In the genomic region with DNA sequence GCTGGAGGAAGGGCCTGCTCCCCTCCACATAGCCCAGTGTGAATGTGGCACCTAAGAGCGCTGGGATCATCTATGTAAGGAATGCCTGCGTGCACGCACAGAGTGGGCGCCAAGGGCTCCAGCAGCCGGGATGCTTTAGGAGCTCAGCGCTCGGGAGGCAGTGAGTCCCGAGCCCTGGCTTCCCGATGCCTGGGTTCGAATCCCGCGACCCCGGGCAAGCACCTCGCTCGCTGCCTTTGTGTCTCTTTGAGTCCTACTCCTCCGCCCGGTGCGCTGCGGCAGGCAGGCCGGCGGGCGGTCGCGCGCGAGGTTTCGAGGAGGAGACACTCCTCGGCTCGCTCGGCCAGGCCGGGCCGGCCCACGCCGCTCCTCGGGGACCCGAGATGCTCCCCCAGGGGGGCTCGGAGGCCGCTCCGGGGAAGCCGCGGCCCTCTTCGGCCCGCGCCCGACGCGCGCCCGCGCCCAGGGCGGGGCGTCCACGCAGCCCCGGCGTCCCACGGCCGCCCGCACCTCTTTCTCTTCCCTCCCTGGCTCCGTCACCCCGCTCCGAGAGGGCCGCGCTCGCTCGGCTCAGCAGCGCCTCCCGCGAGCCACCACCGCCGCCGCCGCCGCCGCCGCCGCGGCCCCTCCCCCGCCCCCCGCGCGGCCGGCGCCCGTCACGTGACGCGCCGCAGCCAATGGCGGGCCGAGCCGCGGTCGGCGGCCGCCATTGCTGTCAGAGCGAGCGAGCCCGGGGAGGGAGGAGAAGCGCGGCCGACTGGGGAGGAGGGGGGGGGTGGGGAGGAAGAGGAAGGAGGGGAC, we compare ENCODE assay signal across 8 mouse cellular contexts. TPM values are rescaled to one million over a fixed set of nuclear protein-coding genes. Genes with fewer than 3 reads are reported as not detected.
DNase-seq lines count a peak whose midpoint lies in the region; TF ChIP-seq lines count a peak whose summit lies in the region.

No protein-coding gene starts in this region.

- 1% methylated on average over 57 of the region's 101 CpGs for WGBS in cerebellum, adult 2 months
- WGBS in hindbrain, embryonic 10.5 days, result under 1% methylated on average over 91 of the region's 101 CpGs

- H3K4me1 ChIP-seq in MEL (ENCODE audit: control insufficient read depth in 1 of 2, insufficient read depth in 2 of 2, low read length in 2 of 2), result peaks cover 14 to 34% of the 10 kb centered on the region in 2 experiments
- H3K4me1 ChIP-seq in cerebellum, adult 2 months (ENCODE audit: control insufficient read depth, insufficient read depth, low read length), result peaks cover 8% of the 10 kb centered on the region
- H3K4me1 ChIP-seq in hindbrain, embryonic 10.5 days (replicated peaks), result peaks cover 53% of the 10 kb centered on the region

- H3K79me2 ChIP-seq in MEL (ENCODE audit: control insufficient read depth, insufficient read depth, low read length, poor library complexity), result peaks cover 45% of the 10 kb centered on the region

- no peak for TF ChIP-seq RAD21 in MEL (IDR thresholded peaks at IDR 0.05; ENCODE audit: low read depth, low read length)

- no peak for TF ChIP-seq EP300 in MEL (IDR thresholded peaks at IDR 0.05; ENCODE audit: low read depth in 1 of 2, low read length in 2 of 2)

- peak in 1 of 3 experiments; percentile 46; a peak in 2 of 6 replicates for TF ChIP-seq CTCF in MEL (IDR thresholded peaks at IDR 0.05 in 2 of 3, conservative IDR thresholded peaks at IDR 0.05 in 1 of 3; ENCODE audit: control insufficient read depth in 1 of 3, insufficient read depth in 1 of 3, low read depth in 2 of 3, low read length in 3 of 3, poor library complexity in 1 of 3, severe bottlenecking in 1 of 3)
- no peak for TF ChIP-seq CTCF in cerebellum, adult 2 months (IDR thresholded peaks at IDR 0.05; ENCODE audit: borderline replicate concordance, insufficient read depth, low read depth, low read length)

- TF ChIP-seq POLR2A in MEL (IDR thresholded peaks at IDR 0.05; ENCODE audit: control insufficient read depth in 1 of 2, insufficient read depth in 1 of 2, low read depth in 1 of 2, low read length in 2 of 2, poor library complexity in 1 of 2), result peak; percentile 53 to 88; a peak in 3 of 4 replicates
- TF ChIP-seq POLR2A in cerebellum, adult 2 months (IDR thresholded peaks at IDR 0.05; ENCODE audit: borderline replicate concordance, insufficient read depth, low read length), result peak; percentile 39

- H3K4me3 ChIP-seq in MEL (ENCODE audit: control insufficient read depth in 1 of 2, insufficient read depth in 1 of 2, low read depth in 2 of 2, low read length in 2 of 2), result peak overlapping the region; percentile 77 to 91
- peak overlapping the region; percentile 66 for H3K4me3 ChIP-seq in cerebellum, adult 2 months (replicated peaks; ENCODE audit: insufficient read depth, low read depth, low read length)
- peak overlapping the region; percentile 86 for H3K4me3 ChIP-seq in hindbrain, embryonic 10.5 days

- peak; percentile 80 for DNase-seq in MEL (ENCODE audit: low read depth, low spot score)
- DNase-seq in cerebellum, adult 2 months, result peak; percentile 86
- DNase-seq in forelimb bud, embryonic 11.5 days (ENCODE audit: low read depth, low spot score), result peak; percentile 75
- peak; percentile 85 for DNase-seq in hindbrain, embryonic 10.5 days (ENCODE audit: low spot score)
- peak; percentile 66 to 77 for DNase-seq in layer of hippocampus, postnatal 25 days (ENCODE audit: extremely low spot score in 1 of 2, low spot score in 1 of 2)
- peak; percentile 82 for DNase-seq in lung, postnatal 14 days
- peak; percentile 87 for DNase-seq in ovary, postnatal 36 days (ENCODE audit: low spot score)
- peak; percentile 85 for DNase-seq in thymus, postnatal 25 days

- H3K9ac ChIP-seq in MEL (ENCODE audit: control insufficient read depth, low read depth, low read length, poor library complexity, severe bottlenecking), result peak overlapping the region; percentile 94

- H3K27me3 ChIP-seq in MEL (ENCODE audit: control insufficient read depth in 1 of 2, insufficient read depth in 2 of 2, low read length in 2 of 2), result no peaks in the 10 kb centered on the region
- H3K27me3 ChIP-seq in cerebellum, adult 2 months (ENCODE audit: control insufficient read depth, insufficient read depth, low read length), result no peaks in the 10 kb centered on the region
- peaks cover 7% of the 10 kb centered on the region; the same call in 1 of the 2 replicates for H3K27me3 ChIP-seq in hindbrain, embryonic 10.5 days (ENCODE audit: insufficient read depth, poor library complexity, severe bottlenecking)

- H3K36me3 ChIP-seq in MEL (ENCODE audit: control insufficient read depth in 1 of 2, insufficient read depth in 2 of 2, low read length in 2 of 2), result peaks cover 0 to 34% of the 10 kb centered on the region in 2 experiments; a peak in 2 of 4 replicates
- H3K36me3 ChIP-seq in hindbrain, embryonic 10.5 days, result no peaks in the 10 kb centered on the region

- H3K27ac ChIP-seq in MEL (ENCODE audit: control insufficient read depth, low read depth, low read length), result peak overlapping the region; percentile 62
- peak overlapping the region; percentile 99 for H3K27ac ChIP-seq in cerebellum, adult 2 months (ENCODE audit: insufficient read depth, low read length)
- H3K27ac ChIP-seq in hindbrain, embryonic 10.5 days, result peak overlapping the region; percentile 98

- H3K9me3 ChIP-seq in MEL (replicated peaks; ENCODE audit: insufficient read depth, low read length), result no peaks in the 10 kb centered on the region
- H3K9me3 ChIP-seq in hindbrain, embryonic 10.5 days, result 0 out of 2 replicates have a peak, but pooled peaks cover 3% of the 10 kb centered on the region

TF ChIP-seq in MEL, 35 proteins besides CTCF, POLR2A, EP300 and RAD21:
- TF ChIP-seq MYC (IDR thresholded peaks at IDR 0.05; ENCODE audit: low read depth, low read length) (no peak), UBTF (IDR thresholded peaks at IDR 0.05; ENCODE audit: borderline replicate concordance, insufficient read depth, low read depth, low read length) (no peak), POLR2AphosphoS5 (IDR thresholded peaks at IDR 0.05; ENCODE audit: borderline replicate concordance, low read depth, low read length) (no peak), MAX (IDR thresholded peaks at IDR 0.05; ENCODE audit: low read length) (no peak), ELF1 (IDR thresholded peaks at IDR 0.05; ENCODE audit: low read depth, low read length) (no peak), NELFE (IDR thresholded peaks at IDR 0.05; ENCODE audit: low read depth, low read length) (peak; percentile 43; the same call in 1 of the 2 replicates), MEF2A (IDR thresholded peaks at IDR 0.05; ENCODE audit: extremely low read depth, insufficient replicate concordance, low read depth, low read length, poor library complexity, severe bottlenecking) (no peak), TAL1 (IDR thresholded peaks at IDR 0.05; ENCODE audit: low read length) (no peak), MAZ (IDR thresholded peaks at IDR 0.05; ENCODE audit: low read depth, low read length) (peak; percentile 52; the same call in 1 of the 2 replicates), JUND (IDR thresholded peaks at IDR 0.05; ENCODE audit: low read depth, low read length) (no peak), POLR2AphosphoS2 (IDR thresholded peaks at IDR 0.05; ENCODE audit: low read length) (no peak), GATA1 (IDR thresholded peaks at IDR 0.05; ENCODE audit: low read depth, low read length) (no peak), SMC3 (IDR thresholded peaks at IDR 0.05; ENCODE audit: low read depth, low read length) (no peak; the same call in 1 of the 2 replicates), SIN3A (IDR thresholded peaks at IDR 0.05; ENCODE audit: low read length) (no peak), E2F4 (IDR thresholded peaks at IDR 0.05; ENCODE audit: borderline replicate concordance, low read depth, low read length) (no peak), TBP (IDR thresholded peaks at IDR 0.05; ENCODE audit: low read depth, low read length) (no peak), USF2 (IDR thresholded peaks at IDR 0.05; ENCODE audit: borderline replicate concordance in 1 of 2, insufficient read depth in 1 of 2, low read depth in 1 of 2, low read length in 2 of 2) (peak in 1 of 2 experiments; percentile 69; a peak in 1 of 4 replicates), HCFC1 (IDR thresholded peaks at IDR 0.05; ENCODE audit: low read depth, low read length) (peak; percentile 29; the same call in 1 of the 2 replicates), NRF1 (IDR thresholded peaks at IDR 0.05; ENCODE audit: insufficient read depth, low read depth, low read length, poor library complexity, severe bottlenecking) (no peak), CHD1 (IDR thresholded peaks at IDR 0.05; ENCODE audit: low read depth, low read length) (no peak), USF1 (IDR thresholded peaks at IDR 0.05; ENCODE audit: low read depth, low read length) (peak; percentile 90), MYB (IDR thresholded peaks at IDR 0.05; ENCODE audit: low read depth, low read length) (no peak), KAT2A (conservative IDR thresholded peaks at IDR 0.05; ENCODE audit: low read depth, low read length) (no peak), ETS1 (IDR thresholded peaks at IDR 0.05; ENCODE audit: low read depth, low read length) (0 out of 2 replicates have a peak, but pooled peaks have one; percentile 27), BHLHE40 (IDR thresholded peaks at IDR 0.05; ENCODE audit: borderline replicate concordance, low read depth, low read length) (0 out of 2 replicates have a peak, but pooled peaks have one; percentile 31), GABPA (IDR thresholded peaks at IDR 0.05; ENCODE audit: low read depth, low read length) (no peak)

RNA-seq across cellular contexts. Expression of gene Med13l, which starts 0.7 kb away (rescaled TPM):
- 13.4 and 13.8 TPM in 2 replicates for total RNA-seq in MEL (2012; rRNA removed)
- polyA plus RNA-seq in MEL (2012; ENCODE audit: insufficient read depth in 1 of 2, insufficient read length in 2 of 2, low read depth in 1 of 2, low replicate concordance in 2 of 2, missing spikeins in 1 of 2), result 10 to 100 TPM in 1 of 2 experiments, not detected in 1; 16.1 TPM
- polyA plus RNA-seq in cerebellum, adult 2 months (2012; rRNA removed), result 22.7 and 23.0 TPM in 2 replicates
- polyA plus RNA-seq in hindbrain, embryonic 10.5 days (2016; fragmentation: Nextera tagmentation; extraction: Ambion mirVana), result 10.3 and 11.0 TPM in 2 replicates
- 100 to 1,000 TPM in 1 of 2 experiments, 10 to 100 TPM in 1; 94.0 to 105 TPM for total RNA-seq in layer of hippocampus, postnatal 25 days (2021)

Comparison
In these comparisons a context has a peak if more than half of its experiments do, and no peak if none do; other contexts are left out.
1. Peak in every context shown above with its lines: DNase-seq, H3K4me3 ChIP-seq and H3K27ac ChIP-seq.